Mouse (Mus musculus) liver, embryonic 14.5 days (tissue): Measurements from ENCODE around the gene Gstm3.

Experiments used
- CTCF ChIP-seq: IDR thresholded peaks from 2 replicates; pipeline ENCODE4 v1.5.1; 2016; ENCODE audit warnings: antibody characterized with exemption, low read depth, control low read depth
- EP300 ChIP-seq: IDR thresholded peaks from 2 replicates; pipeline ENCODE4 v1.6.1; 2016; ENCODE audit warnings: antibody characterized with exemption, low read depth

DNA sequence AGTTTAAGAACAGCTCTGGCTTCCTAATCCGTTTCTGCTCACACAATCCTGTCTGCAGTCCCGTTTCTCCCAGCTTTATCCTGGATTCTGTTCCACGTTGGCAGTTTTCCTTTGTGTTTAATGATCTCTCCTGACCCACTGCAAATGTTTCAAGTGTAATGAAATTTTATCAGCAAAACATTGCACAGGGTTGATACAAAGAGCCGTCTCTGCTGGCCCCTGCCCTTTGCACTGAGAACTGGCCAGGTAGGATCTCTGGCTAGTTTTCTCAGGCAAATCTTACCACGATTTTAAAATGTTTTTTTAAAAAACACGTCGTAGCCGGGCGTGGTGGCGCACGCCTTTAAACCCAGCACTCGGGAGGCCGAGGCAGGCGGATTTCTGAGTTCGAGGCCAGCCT lies 52.4 kb downstream of the Gstm3 start:
- no peak for TF ChIP-seq CTCF
- TF ChIP-seq EP300: no peak
